Mouse (Mus musculus) stomach, embryonic 16.5 days (tissue): ENCODE measurements around the gene Tmem17. TPM values are rescaled to one million over a fixed set of nuclear protein-coding genes. Genes with fewer than 3 reads are reported as not detected.

Experiments
- ATAC-seq: fragments of 200-750 bp; cut with Nextera tagmentation; 2 replicates; pipeline ENCODE4 v1.8.0; 2017; ENCODE audit warnings: moderate number of reproducible peaks, moderate TSS enrichment; ENCODE audit not compliant: insufficient read depth, low FRiP score
- H3K27ac ChIP-seq: fragments of 300-500 bp; sonication (generic); 2 replicates; pipeline ENCODE4 v1.5.1; 2014; ENCODE audit warnings: low read length
- H3K27me3 ChIP-seq: fragments of 300-500 bp; sonication (generic); 2 replicates; pipeline ENCODE4 v1.6.1; 2014; ENCODE audit warnings: low read length, control low read depth, mixed read lengths; ENCODE audit not compliant: control insufficient read depth, insufficient read depth
- H3K36me3 ChIP-seq: fragments of 300-500 bp; sonication (generic); 2 replicates; pipeline ENCODE4 v1.6.1; 2014; ENCODE audit warnings: low read length; ENCODE audit not compliant: control insufficient read depth, insufficient read depth
- H3K4me1 ChIP-seq: fragments of 300-500 bp; sonication (generic); 2 replicates; pipeline ENCODE4 v1.6.1; 2014; ENCODE audit warnings: low read length, control low read depth, mixed read lengths; ENCODE audit not compliant: control insufficient read depth, insufficient read depth
- H3K4me2 ChIP-seq: fragments of 300-500 bp; sonication (generic); 2 replicates; pipeline ENCODE4 v1.6.1; 2014; ENCODE audit warnings: low read depth, low read length, mixed read lengths
- H3K4me3 ChIP-seq: fragments of 300-500 bp; sonication (generic); replicated peaks from 2 replicates; pipeline ENCODE4 v1.5.1; 2014; ENCODE audit warnings: mild to moderate bottlenecking, low read length
- H3K9ac ChIP-seq: fragments of 300-500 bp; sonication (generic); 2 replicates; pipeline ENCODE4 v1.6.1; 2014; ENCODE audit warnings: low read length
- H3K9me3 ChIP-seq: fragments of 300-500 bp; sonication (generic); replicated peaks from 2 replicates; pipeline ENCODE4 v1.6.1; 2016; ENCODE audit warnings: low read length, control low read depth; ENCODE audit not compliant: control insufficient read depth
- WGBS: fragments of 180-500 bp; shearing (Covaris S2); extraction: QIAGEN DNeasy Blood & Tissue Kit; methylation state at CpG from one replicate; pipeline ENCODE4 v1.1.7; 2014; 5-methylcytosine and 5-hydroxymethylcytosine counted together
- polyA plus RNA-seq: library from polyadenylated mRNA; unstranded; fragments of >200 nt; fragmentation: Nextera tagmentation; extraction: Ambion mirVana; gene quantifications from 2 replicates; pipeline ENCODE4 v1.2.1, GENCODE M21; 2015

Gene Tmem17
- 9.8 and 11.3 TPM in 2 replicates for polyA plus RNA-seq

- H3K4me3 ChIP-seq: peak within 1 kb of the TSS; percentile 84
- under 1% methylated on average over 73 of the region's 73 CpGs for WGBS
- H3K27ac ChIP-seq: peak within 1 kb of the TSS; percentile 97
- no peaks in the 10 kb centered on the region for H3K27me3 ChIP-seq
- H3K4me1 ChIP-seq: no peaks in the 10 kb centered on the region
- H3K9me3 ChIP-seq: no peaks in the 10 kb centered on the region
- peak; percentile 96 for ATAC-seq
- H3K4me2 ChIP-seq: peak within 1 kb of the TSS; percentile 71
- H3K9ac ChIP-seq: peak within 1 kb of the TSS; percentile 97
- no peaks in the 10 kb centered on the region for H3K36me3 ChIP-seq
Observed at GRCm38 (mm10) chr11:22512038-22513001, at the start of gene Tmem17. Gene Tmem17 (plus strand): TSS chr11:22512088.

DNA sequence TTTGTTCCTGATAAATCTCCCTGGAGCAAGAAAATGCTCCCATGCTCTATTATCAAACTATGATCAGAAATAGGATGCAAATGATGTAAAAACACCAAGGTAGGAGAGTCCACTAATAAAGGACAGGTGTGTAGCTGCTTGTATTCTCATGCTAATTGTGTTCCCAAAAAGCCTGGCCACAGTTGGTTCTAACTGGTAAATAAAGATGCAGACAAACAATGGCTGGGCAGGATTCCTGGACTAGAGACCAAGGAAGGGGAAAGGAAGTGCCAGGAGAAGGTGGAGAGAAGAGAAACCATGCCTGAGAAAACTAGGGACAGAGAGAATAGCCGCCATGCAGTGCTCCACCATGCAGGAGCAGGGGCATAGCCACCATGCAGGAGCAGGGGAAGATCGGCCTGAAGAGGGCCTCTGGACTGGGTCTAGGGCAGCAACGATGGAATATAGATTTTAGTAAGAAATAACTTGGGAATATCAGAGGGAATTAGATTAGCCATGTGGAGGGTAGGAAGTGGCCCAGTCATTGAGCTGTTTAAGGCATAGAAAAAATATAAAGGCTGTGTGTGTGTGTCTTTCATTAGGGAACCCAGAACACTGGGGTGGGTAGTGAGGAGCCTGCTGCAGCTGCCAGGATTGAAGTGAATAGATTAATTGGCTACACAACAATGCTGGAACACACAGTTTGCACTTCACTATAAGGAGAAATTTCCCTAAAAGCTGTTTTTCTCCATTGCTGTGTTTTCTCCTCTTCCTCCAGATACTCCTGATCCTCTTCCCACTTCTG is 31.9 kb upstream of the Tmem17 start:
- 83% methylated on average over 3 of the region's 3 CpGs for WGBS
- H3K27me3 ChIP-seq: no peaks in the 10 kb centered on the region
- no peak overlapping the region for H3K9ac ChIP-seq
- H3K36me3 ChIP-seq: no peaks in the 10 kb centered on the region
- ATAC-seq: no peak
- H3K4me2 ChIP-seq: no peak overlapping the region
- H3K4me3 ChIP-seq: no peak overlapping the region
- H3K27ac ChIP-seq: no peak overlapping the region
- no peaks in the 10 kb centered on the region for H3K9me3 ChIP-seq
- no peaks in the 10 kb centered on the region for H3K4me1 ChIP-seq

- Histone ChIP-seq H3K36me3 (no peaks in the 10 kb centered on the region), H3K4me1 (no peaks in the 10 kb centered on the region), H3K9ac (no peak overlapping the region), H3K9me3 (no peaks in the 10 kb centered on the region), H3K4me3 (no peak overlapping the region), H3K4me2 (no peak overlapping the region), H3K27ac (no peak overlapping the region), H3K27me3 (no peaks in the 10 kb centered on the region)
- ATAC-seq: no peak
- WGBS: 94% methylated on average over 1 of the region's 1 CpGs
Observed at GRCm38 (mm10) chr11:22481639-22482361, 30.1 kb upstream of the Tmem17 start.

GRCm38 (mm10) chr11:22482362-22482760 is 29.5 kb upstream of the Tmem17 start:
- no peaks in the 10 kb centered on the region for H3K9me3 ChIP-seq
- H3K9ac ChIP-seq: no peak overlapping the region
- no peak overlapping the region for H3K4me2 ChIP-seq
- H3K36me3 ChIP-seq: no peaks in the 10 kb centered on the region
- ATAC-seq: no peak
- no peak overlapping the region for H3K4me3 ChIP-seq
- H3K27me3 ChIP-seq: no peaks in the 10 kb centered on the region
- H3K27ac ChIP-seq: no peak overlapping the region
- H3K4me1 ChIP-seq: no peaks in the 10 kb centered on the region
- WGBS: 90% methylated on average over 3 of the region's 3 CpGs

- Histone ChIP-seq H3K36me3 (no peaks in the 10 kb centered on the region), H3K9ac (no peak overlapping the region), H3K9me3 (no peaks in the 10 kb centered on the region), H3K4me3 (no peak overlapping the region), H3K4me2 (no peak overlapping the region), H3K4me1 (no peaks in the 10 kb centered on the region), H3K27ac (no peak overlapping the region), H3K27me3 (no peaks in the 10 kb centered on the region)
- 58% methylated on average over 2 of the region's 2 CpGs for WGBS
- ATAC-seq: no peak
Observed at GRCm38 (mm10) chr11:22493694-22494319, 18.1 kb upstream of the Tmem17 start.

DNA sequence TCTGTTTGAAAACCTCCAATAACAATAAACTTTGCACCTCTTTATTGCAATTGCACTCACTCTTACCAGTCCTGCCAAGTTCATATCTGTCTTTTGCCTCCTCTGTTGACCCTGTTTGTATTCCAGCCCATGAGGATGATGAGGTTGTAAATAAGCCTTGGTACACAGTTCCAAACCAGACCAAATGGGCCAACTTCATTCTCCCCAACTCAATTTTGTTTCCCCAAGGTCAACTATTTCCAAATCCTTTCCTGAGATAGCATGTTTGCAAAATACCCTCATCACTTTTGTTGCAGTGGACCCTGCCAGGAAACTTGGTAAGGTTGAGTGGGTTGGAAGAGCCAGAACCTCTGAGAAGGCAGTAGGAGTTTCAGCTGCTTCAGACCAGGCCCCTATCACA is 16.9 kb upstream of the Tmem17 start:
- Histone ChIP-seq H3K27ac (no peak overlapping the region), H3K9ac (no peak overlapping the region), H3K4me2 (no peak overlapping the region), H3K4me3 (no peak overlapping the region), H3K27me3 (no peaks in the 10 kb centered on the region), H3K36me3 (no peaks in the 10 kb centered on the region), H3K9me3 (no peaks in the 10 kb centered on the region), H3K4me1 (no peaks in the 10 kb centered on the region)
- no peak for ATAC-seq

GRCm38 (mm10) chr11:22499396-22499795 is 12.5 kb upstream of the Tmem17 start:
- no peak overlapping the region for H3K9ac ChIP-seq
- no peak for ATAC-seq
- WGBS: 78% methylated on average over 6 of the region's 6 CpGs

GRCm38 (mm10) chr11:22499886-22500285 is 12.0 kb upstream of the Tmem17 start:
- H3K4me2 ChIP-seq: no peak overlapping the region
- no peak overlapping the region for H3K9ac ChIP-seq
- H3K4me1 ChIP-seq: no peaks in the 10 kb centered on the region
- no peaks in the 10 kb centered on the region for H3K9me3 ChIP-seq
- H3K27me3 ChIP-seq: no peaks in the 10 kb centered on the region
- ATAC-seq: no peak
- no peaks in the 10 kb centered on the region for H3K36me3 ChIP-seq
- no peak overlapping the region for H3K27ac ChIP-seq
- no peak overlapping the region for H3K4me3 ChIP-seq

More at GRCm38 (mm10) chr11:22499396-22499795, 12.5 kb upstream of the Tmem17 start:
- Histone ChIP-seq H3K36me3 (no peaks in the 10 kb centered on the region), H3K27me3 (no peaks in the 10 kb centered on the region), H3K27ac (no peak overlapping the region), H3K4me2 (no peak overlapping the region), H3K4me1 (no peaks in the 10 kb centered on the region), H3K9me3 (no peaks in the 10 kb centered on the region), H3K4me3 (no peak overlapping the region)
